Mouse (Mus musculus) neural tube, embryonic 14.5 days (tissue): ENCODE data around the gene Guca2a. TPM values are rescaled to one million over a fixed set of nuclear protein-coding genes. Genes with fewer than 3 reads are reported as not detected.

Experiments used
- ATAC-seq: fragments of 200-750 bp; cut with Nextera tagmentation; 2 replicates; pipeline ENCODE4 v1.8.0; 2017; ENCODE audit warnings: low read depth, mild to moderate bottlenecking, moderate TSS enrichment, moderate library complexity
- H3K27ac ChIP-seq: fragments of 300-500 bp; sonication (generic); 2 replicates; pipeline ENCODE4 v1.5.1; 2014; ENCODE audit warnings: low read depth, mild to moderate bottlenecking, control low read depth, low read length, moderate library complexity, mixed read lengths
- H3K27me3 ChIP-seq: fragments of 300-500 bp; sonication (generic); 2 replicates; pipeline ENCODE4 v1.6.1; 2014; ENCODE audit warnings: low read length; ENCODE audit not compliant: control insufficient read depth, insufficient read depth
- H3K36me3 ChIP-seq: fragments of 300-500 bp; sonication (generic); 2 replicates; pipeline ENCODE4 v1.6.1; 2014; ENCODE audit warnings: low read length, mixed read lengths; ENCODE audit not compliant: control insufficient read depth, insufficient read depth
- H3K4me1 ChIP-seq: fragments of 300-500 bp; sonication (generic); 2 replicates; pipeline ENCODE4 v1.6.1; 2014; ENCODE audit warnings: low read length; ENCODE audit not compliant: control insufficient read depth, insufficient read depth
- H3K4me2 ChIP-seq: fragments of 300-500 bp; sonication (generic); 2 replicates; pipeline ENCODE4 v1.6.1; 2014; ENCODE audit warnings: mild to moderate bottlenecking, low read depth, low read length, control low read depth
- H3K4me3 ChIP-seq: fragments of 300-500 bp; sonication (generic); 2 replicates; pipeline ENCODE4 v1.5.1; 2014; ENCODE audit warnings: low read depth, low read length, control low read depth, mixed read lengths
- H3K9ac ChIP-seq: fragments of 300-500 bp; sonication (generic); replicated peaks from 2 replicates; pipeline ENCODE4 v1.6.1; 2014; ENCODE audit warnings: low read depth, mild to moderate bottlenecking, control low read depth, low read length, mixed read lengths
- H3K9me3 ChIP-seq: fragments of 300-500 bp; sonication (generic); 2 replicates; pipeline ENCODE4 v1.6.1; 2016; ENCODE audit warnings: low read length; ENCODE audit not compliant: control insufficient read depth
- WGBS: fragments of 180-500 bp; shearing (Covaris S2); extraction: QIAGEN DNeasy Blood & Tissue Kit; methylation state at CpG from one replicate; pipeline ENCODE4 v1.1.7; 2014; 5-methylcytosine and 5-hydroxymethylcytosine counted together
- polyA plus RNA-seq: library from polyadenylated mRNA; unstranded; fragments of >200 nt; fragmentation: Nextera tagmentation; extraction: Ambion mirVana; gene quantifications from 2 replicates; pipeline ENCODE4 v1.2.1, GENCODE M21; 2014

Gene Guca2a
- polyA plus RNA-seq, 1 experiment from 2014 or later = not detected

DNA sequence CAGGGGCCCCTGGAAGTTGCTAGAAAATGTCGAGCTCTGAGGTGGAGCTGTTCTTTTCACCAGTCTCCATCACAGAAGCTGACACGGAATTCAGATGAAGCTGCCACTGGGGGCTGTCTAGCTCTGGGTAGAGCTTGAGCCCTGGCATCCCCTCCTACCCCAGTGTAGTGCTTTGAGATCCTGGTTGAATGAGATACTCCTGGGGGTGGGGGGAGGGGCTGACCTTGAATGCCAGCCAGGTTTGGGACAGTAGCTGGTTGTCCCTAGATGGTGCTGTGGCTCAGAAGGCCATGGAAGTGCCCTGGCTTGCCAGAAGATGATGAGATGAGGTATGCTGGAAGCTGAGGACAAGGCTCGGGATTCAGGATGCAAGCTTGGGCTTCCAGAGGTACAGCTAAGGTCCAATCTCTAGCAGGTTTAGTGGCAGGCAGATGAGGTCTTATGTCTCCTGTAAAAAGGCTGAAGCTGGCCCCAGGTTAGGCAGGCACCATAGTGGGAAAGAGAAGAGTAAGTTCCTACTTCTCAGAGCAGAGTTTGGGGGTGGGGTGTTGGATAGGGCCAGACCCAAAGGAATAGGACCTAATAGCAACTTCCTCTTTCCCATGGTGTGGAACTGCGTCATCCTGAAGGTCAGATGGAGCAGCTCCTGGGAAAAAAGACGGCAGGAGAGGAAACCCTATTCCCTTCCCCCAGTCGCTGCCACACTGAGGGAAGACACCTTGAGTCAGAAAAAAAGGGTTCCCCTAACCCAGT, 2.4 kb upstream of the Guca2a start:
- Histone ChIP-seq H3K4me1 (peaks cover 3% of the 10 kb centered on the region; the same call in 1 of the 2 replicates), H3K27me3 (no peaks in the 10 kb centered on the region), H3K36me3 (no peaks in the 10 kb centered on the region), H3K4me3 (no peak overlapping the region), H3K27ac (no peak overlapping the region), H3K9ac (no peak overlapping the region), H3K4me2 (no peak overlapping the region), H3K9me3 (no peaks in the 10 kb centered on the region)
- ATAC-seq = no peak
- WGBS = 71% methylated on average over 6 of the region's 6 CpGs

GRCm38 (mm10) chr4:119635686-119636085, 1.8 kb upstream of the Guca2a start:
- peaks cover 3% of the 10 kb centered on the region; the same call in 1 of the 2 replicates for H3K4me1 ChIP-seq
- H3K36me3 ChIP-seq = no peaks in the 10 kb centered on the region
- H3K4me3 ChIP-seq = no peak overlapping the region
- no peak overlapping the region for H3K9ac ChIP-seq
- ATAC-seq = no peak
- no peaks in the 10 kb centered on the region for H3K27me3 ChIP-seq
- no peaks in the 10 kb centered on the region for H3K9me3 ChIP-seq
- no peak overlapping the region for H3K4me2 ChIP-seq
- no peak overlapping the region for H3K27ac ChIP-seq
- 73% methylated on average over 8 of the region's 8 CpGs for WGBS

DNA sequence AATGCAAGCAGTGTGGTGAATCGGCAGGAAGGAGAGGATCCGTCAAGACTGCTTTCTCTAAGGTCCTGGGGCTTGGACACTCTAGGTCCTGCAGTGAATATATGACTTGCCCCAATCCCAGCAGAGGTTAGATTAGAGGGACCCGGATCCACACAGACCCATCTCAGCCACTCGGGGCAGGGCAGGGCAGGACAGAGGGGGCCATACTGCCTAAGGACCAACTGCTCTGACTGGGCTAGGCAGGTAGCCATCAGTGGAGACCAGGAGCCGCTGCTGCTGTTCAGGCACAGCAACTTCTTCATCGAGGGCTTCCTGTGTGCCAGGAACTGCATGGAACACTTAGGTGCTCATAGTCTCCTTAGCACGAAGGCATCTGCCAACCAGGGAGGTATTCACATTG, 773 bp upstream of the Guca2a start:
- H3K27me3 ChIP-seq = no peaks in the 10 kb centered on the region
- H3K9ac ChIP-seq = no peak overlapping the region
- H3K36me3 ChIP-seq = no peaks in the 10 kb centered on the region
- no peak overlapping the region for H3K4me3 ChIP-seq
- no peaks in the 10 kb centered on the region for H3K9me3 ChIP-seq
- 84% methylated on average over 7 of the region's 7 CpGs for WGBS
- no peak overlapping the region for H3K27ac ChIP-seq
- ATAC-seq = no peak
- H3K4me1 ChIP-seq = peaks cover 3% of the 10 kb centered on the region; the same call in 1 of the 2 replicates
- no peak overlapping the region for H3K4me2 ChIP-seq

DNA sequence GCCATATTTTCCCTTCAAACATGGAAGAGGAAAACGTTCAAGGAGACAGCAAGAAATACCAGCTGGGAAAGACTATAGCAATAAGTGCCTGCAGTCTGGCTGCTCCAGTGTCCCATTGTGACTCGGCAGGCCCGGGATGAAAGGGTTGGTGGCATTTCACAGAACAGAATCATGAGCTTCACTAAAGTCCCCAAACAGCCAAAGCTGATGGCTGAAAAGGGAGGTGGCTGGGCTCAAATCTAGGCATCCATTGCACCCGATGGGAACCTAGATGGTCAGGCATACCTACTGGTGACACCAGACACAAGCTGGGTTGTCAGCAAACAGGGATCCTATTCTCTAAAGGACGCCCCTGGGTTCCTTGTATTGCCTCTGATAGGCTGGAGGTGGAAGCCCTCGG, 442 bp downstream of the Guca2a start:
- Histone ChIP-seq H3K4me3 (no peak overlapping the region), H3K9ac (no peak overlapping the region), H3K27ac (no peak overlapping the region), H3K9me3 (no peaks in the 10 kb centered on the region), H3K4me1 (peaks cover 3% of the 10 kb centered on the region; the same call in 1 of the 2 replicates), H3K36me3 (no peaks in the 10 kb centered on the region), H3K27me3 (no peaks in the 10 kb centered on the region), H3K4me2 (no peak overlapping the region)
- WGBS = 82% methylated on average over 6 of the region's 6 CpGs
- no peak for ATAC-seq

DNA sequence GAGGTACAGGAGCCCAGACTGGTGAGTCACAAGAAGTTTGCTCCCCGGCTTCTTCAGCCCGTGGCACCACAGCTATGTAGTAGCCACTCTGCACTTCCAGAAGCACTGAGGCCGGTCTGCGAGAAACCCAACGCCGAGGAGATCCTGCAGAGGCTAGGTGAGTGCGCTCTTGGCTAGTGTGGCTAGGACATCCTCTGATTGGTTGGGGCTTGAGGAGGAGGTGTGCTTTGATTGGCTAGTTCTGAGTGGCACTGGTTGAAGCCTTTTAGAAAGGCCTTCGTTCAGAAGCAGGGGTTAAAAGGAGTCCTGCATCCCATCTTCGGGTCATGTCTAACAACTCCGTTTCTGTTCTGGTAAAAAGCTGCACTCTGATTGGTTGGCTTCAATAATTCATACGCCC, 1.2 kb downstream of the Guca2a start:
- Histone ChIP-seq H3K4me2 (no peak overlapping the region), H3K9ac (no peak overlapping the region), H3K36me3 (no peaks in the 10 kb centered on the region), H3K27me3 (no peaks in the 10 kb centered on the region), H3K27ac (no peak overlapping the region), H3K9me3 (no peaks in the 10 kb centered on the region), H3K4me3 (no peak overlapping the region), H3K4me1 (no peaks in the 10 kb centered on the region; the same call in 1 of the 2 replicates)
- no peak for ATAC-seq
- 68% methylated on average over 11 of the region's 11 CpGs for WGBS

DNA sequence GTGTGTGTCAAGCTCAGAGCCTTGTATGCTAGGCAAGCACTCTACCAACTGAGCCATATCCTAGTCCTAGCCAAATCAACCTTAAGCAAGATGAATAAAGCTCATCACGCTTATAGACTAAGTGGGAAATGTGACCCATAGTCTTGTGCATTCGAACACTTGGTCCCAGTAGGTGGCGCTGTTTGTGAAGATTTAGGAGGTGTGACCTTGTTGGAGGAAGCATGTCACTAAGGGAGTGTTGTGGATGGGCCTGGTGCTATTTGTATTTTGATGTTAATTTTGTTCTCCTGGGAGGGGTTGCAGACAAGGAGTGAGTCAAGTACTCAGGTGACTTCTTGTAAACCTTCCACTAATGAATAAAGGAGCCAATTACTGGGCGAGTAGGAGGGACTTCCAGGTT, 5.2 kb downstream of the Guca2a start:
- Histone ChIP-seq H3K36me3 (no peaks in the 10 kb centered on the region), H3K27me3 (no peaks in the 10 kb centered on the region), H3K9ac (no peak overlapping the region), H3K4me3 (no peak overlapping the region), H3K4me2 (no peak overlapping the region), H3K27ac (no peak overlapping the region), H3K9me3 (no peaks in the 10 kb centered on the region), H3K4me1 (no peaks in the 10 kb centered on the region)
- WGBS = 89% methylated on average over 4 of the region's 4 CpGs
- no peak for ATAC-seq

DNA sequence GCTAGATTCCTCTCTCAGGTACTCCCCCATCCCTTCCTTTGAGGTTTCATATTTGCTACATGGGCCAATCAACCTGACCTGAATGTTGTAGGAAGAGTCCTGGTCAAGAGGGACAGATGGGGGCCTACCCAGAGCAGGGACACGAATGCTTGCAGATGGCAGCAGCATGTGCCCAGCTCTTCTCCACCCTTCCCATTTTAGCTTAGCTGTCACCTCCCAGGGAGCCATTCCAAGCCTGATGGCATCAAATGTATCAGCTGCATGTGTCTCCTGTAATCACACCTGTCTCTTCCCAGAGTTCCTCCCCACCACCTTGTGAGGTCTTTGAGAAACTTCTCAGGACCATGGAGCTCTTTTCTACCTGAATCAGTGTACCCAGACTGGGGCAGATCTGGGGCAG, 19.5 kb downstream of the Guca2a start:
- no peak overlapping the region for H3K27ac ChIP-seq
- WGBS = 89% methylated on average over 1 of the region's 1 CpGs
- H3K4me3 ChIP-seq = no peak overlapping the region
- no peaks in the 10 kb centered on the region for H3K36me3 ChIP-seq
- no peak overlapping the region for H3K9ac ChIP-seq
- H3K9me3 ChIP-seq = no peaks in the 10 kb centered on the region
- no peaks in the 10 kb centered on the region for H3K27me3 ChIP-seq
- H3K4me2 ChIP-seq = no peak overlapping the region
- no peak for ATAC-seq
- no peaks in the 10 kb centered on the region for H3K4me1 ChIP-seq

DNA sequence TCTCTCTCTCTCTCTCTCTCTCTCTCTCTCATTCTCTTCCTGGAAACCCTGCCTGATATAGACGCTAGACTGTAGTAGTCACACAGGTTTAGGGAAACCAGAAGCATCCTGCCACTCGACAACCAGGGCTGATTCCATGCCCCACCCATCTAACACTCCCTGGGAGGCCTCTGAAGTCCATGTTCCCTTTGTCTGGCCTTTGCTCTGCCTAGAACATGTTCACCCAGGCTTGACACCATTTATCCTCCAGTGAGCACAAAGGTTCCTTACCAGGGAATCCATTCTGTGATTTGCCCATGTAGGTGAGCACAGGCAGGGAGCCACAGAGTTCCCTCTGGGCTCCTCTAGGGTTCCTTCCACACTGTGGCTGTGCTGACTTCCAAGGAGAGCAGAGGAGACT, 20.7 kb downstream of the Guca2a start:
- Histone ChIP-seq H3K4me2 (no peak overlapping the region), H3K27ac (no peak overlapping the region), H3K9ac (no peak overlapping the region), H3K27me3 (no peaks in the 10 kb centered on the region), H3K9me3 (no peaks in the 10 kb centered on the region), H3K4me1 (no peaks in the 10 kb centered on the region), H3K36me3 (no peaks in the 10 kb centered on the region), H3K4me3 (no peak overlapping the region)
- no peak for ATAC-seq
- 60% methylated on average over 2 of the region's 2 CpGs for WGBS

- ATAC-seq = no peak
- H3K4me2 ChIP-seq = no peak within 1 kb of the TSS
- no peaks in the 10 kb centered on the region for H3K9me3 ChIP-seq
- 81% methylated on average over 4 of the region's 4 CpGs for WGBS
- no peak within 1 kb of the TSS for H3K4me3 ChIP-seq
- H3K4me1 ChIP-seq = no peaks in the 10 kb centered on the region
- H3K27me3 ChIP-seq = no peaks in the 10 kb centered on the region
- no peak within 1 kb of the TSS for H3K27ac ChIP-seq
- no peak within 1 kb of the TSS for H3K9ac ChIP-seq
- no peaks in the 10 kb centered on the region for H3K36me3 ChIP-seq
Measured at GRCm38 (mm10) chr4:119658731-119659130, 21.2 kb downstream of the Guca2a start, which contains the start of gene Guca2b. Gene Guca2b, minus strand, starts transcription at chr4:119658954.
